Mouse (Mus musculus) forebrain, embryonic 12.5 days (tissue): ENCODE measurements at regions not wholly inside any gene's neighbourhood (a gene's known extent, or its start where the extent isn't known, plus 50 kb on each side); places are given as distances from the start of the nearest gene placed in this dataset.

Source experiments
- ATAC-seq: fragments of 200-750 bp; cut with Nextera tagmentation; 2 replicates; pipeline ENCODE4 v1.8.0; 2017; ENCODE audit warnings: moderate TSS enrichment; ENCODE audit not compliant: low FRiP score
- H3K27ac ChIP-seq: fragments of 300-500 bp; sonication (generic); 2 replicates; pipeline ENCODE4 v1.5.1; 2016; ENCODE audit warnings: mild to moderate bottlenecking
- H3K27me3 ChIP-seq: fragments of 300-500 bp; sonication (generic); 2 replicates; pipeline ENCODE4 v1.6.1; 2016; ENCODE audit warnings: mild to moderate bottlenecking
- H3K36me3 ChIP-seq: fragments of 300-500 bp; sonication (generic); replicated peaks from 2 replicates; pipeline ENCODE4 v1.6.1; 2016; ENCODE audit warnings: mild to moderate bottlenecking
- H3K4me1 ChIP-seq: fragments of 300-500 bp; sonication (generic); 2 replicates; pipeline ENCODE4 v1.6.1; 2016
- H3K4me2 ChIP-seq: fragments of 300-500 bp; sonication (generic); 2 replicates; pipeline ENCODE4 v1.6.1; 2016; ENCODE audit warnings: mild to moderate bottlenecking, moderate library complexity
- H3K4me3 ChIP-seq: fragments of 300-500 bp; sonication (generic); replicated peaks from 2 replicates; pipeline ENCODE4 v1.5.1; 2016; ENCODE audit warnings: mild to moderate bottlenecking
- H3K9ac ChIP-seq: fragments of 300-500 bp; sonication (generic); 2 replicates; pipeline ENCODE4 v1.6.1; 2016; ENCODE audit warnings: mild to moderate bottlenecking
- H3K9me3 ChIP-seq: fragments of 300-500 bp; sonication (generic); 2 replicates; pipeline ENCODE4 v1.6.1; 2016
- WGBS: fragments of 180-500 bp; shearing (Covaris S2); methylation state at CpG from one replicate; pipeline ENCODE4 v1.1.7; 2016; 5-methylcytosine and 5-hydroxymethylcytosine counted together

- 83% methylated on average over 7 of the region's 7 CpGs for WGBS
- Histone ChIP-seq H3K4me1 (no peaks in the 10 kb centered on the region), H3K9ac (no peak overlapping the region), H3K4me3 (no peak overlapping the region), H3K36me3 (no peaks in the 10 kb centered on the region), H3K27ac (no peak overlapping the region), H3K9me3 (no peaks in the 10 kb centered on the region), H3K4me2 (no peak overlapping the region), H3K27me3 (no peaks in the 10 kb centered on the region)
- no peak for ATAC-seq
These were observed 119.6 kb upstream of the Nt5e start for GRCm38 (mm10) chr9:88207378-88207777.

GRCm38 (mm10) chr9:88208022-88208421 is 119.0 kb upstream of the Nt5e start:
- no peak for ATAC-seq
- Histone ChIP-seq H3K9me3 (no peaks in the 10 kb centered on the region), H3K27me3 (no peaks in the 10 kb centered on the region), H3K36me3 (no peaks in the 10 kb centered on the region), H3K9ac (no peak overlapping the region), H3K4me1 (no peaks in the 10 kb centered on the region), H3K4me2 (no peak overlapping the region), H3K27ac (no peak overlapping the region), H3K4me3 (no peak overlapping the region)

- H3K36me3 ChIP-seq = no peaks in the 10 kb centered on the region
- H3K4me1 ChIP-seq = no peaks in the 10 kb centered on the region
- no peaks in the 10 kb centered on the region for H3K27me3 ChIP-seq
- H3K9me3 ChIP-seq = no peaks in the 10 kb centered on the region
- H3K4me2 ChIP-seq = no peak overlapping the region
- H3K9ac ChIP-seq = no peak overlapping the region
- H3K4me3 ChIP-seq = no peak overlapping the region
- H3K27ac ChIP-seq = no peak overlapping the region
- WGBS = 66% methylated on average over 6 of the region's 6 CpGs
- ATAC-seq = 0 out of 2 replicates have a peak, but pooled peaks have one; percentile 36
These were observed 112.2 kb upstream of the Nt5e start for GRCm38 (mm10) chr9:88214758-88215157.

GRCm38 (mm10) chr9:88220360-88220759 is 106.6 kb upstream of the Nt5e start:
- no peaks in the 10 kb centered on the region for H3K9me3 ChIP-seq
- H3K27me3 ChIP-seq = no peaks in the 10 kb centered on the region
- no peaks in the 10 kb centered on the region for H3K36me3 ChIP-seq
- ATAC-seq = no peak
- H3K4me2 ChIP-seq = no peak overlapping the region
- no peak overlapping the region for H3K27ac ChIP-seq
- H3K4me3 ChIP-seq = no peak overlapping the region
- no peaks in the 10 kb centered on the region for H3K4me1 ChIP-seq
- 77% methylated on average over 3 of the region's 3 CpGs for WGBS
- H3K9ac ChIP-seq = no peak overlapping the region

GRCm38 (mm10) chr9:88221276-88221675 is 105.7 kb upstream of the Nt5e start:
- no peak overlapping the region for H3K4me3 ChIP-seq
- no peaks in the 10 kb centered on the region for H3K36me3 ChIP-seq
- 82% methylated on average over 14 of the region's 14 CpGs for WGBS
- no peak overlapping the region for H3K4me2 ChIP-seq
- H3K27ac ChIP-seq = no peak overlapping the region
- H3K27me3 ChIP-seq = no peaks in the 10 kb centered on the region
- no peak for ATAC-seq
- H3K9me3 ChIP-seq = no peaks in the 10 kb centered on the region
- H3K9ac ChIP-seq = no peak overlapping the region
- H3K4me1 ChIP-seq = no peaks in the 10 kb centered on the region

- H3K4me1 ChIP-seq = no peaks in the 10 kb centered on the region
- no peak overlapping the region for H3K27ac ChIP-seq
- no peaks in the 10 kb centered on the region for H3K9me3 ChIP-seq
- H3K9ac ChIP-seq = no peak overlapping the region
- ATAC-seq = no peak
- H3K4me2 ChIP-seq = no peak overlapping the region
- 28% methylated on average over 7 of the region's 7 CpGs for WGBS
- no peaks in the 10 kb centered on the region for H3K27me3 ChIP-seq
- no peaks in the 10 kb centered on the region for H3K36me3 ChIP-seq
- H3K4me3 ChIP-seq = no peak overlapping the region
These were observed 105.1 kb upstream of the Nt5e start for GRCm38 (mm10) chr9:88221850-88222353.

- H3K27me3 ChIP-seq = 0 out of 2 replicates have a peak, but pooled peaks cover 6% of the 10 kb centered on the region
- H3K9me3 ChIP-seq = no peaks in the 10 kb centered on the region
- no peak overlapping the region for H3K9ac ChIP-seq
- no peak for ATAC-seq
- 84% methylated on average over 2 of the region's 2 CpGs for WGBS
- no peak overlapping the region for H3K27ac ChIP-seq
- H3K4me3 ChIP-seq = no peak overlapping the region
- H3K4me2 ChIP-seq = no peak overlapping the region
- peaks cover 5% of the 10 kb centered on the region for H3K4me1 ChIP-seq
- no peaks in the 10 kb centered on the region for H3K36me3 ChIP-seq
These were observed 89.9 kb upstream of the Nt5e start for GRCm38 (mm10) chr9:88237126-88237525.

GRCm38 (mm10) chr9:88238346-88238745 is 88.7 kb upstream of the Nt5e start:
- Histone ChIP-seq H3K4me3 (no peak overlapping the region), H3K4me1 (peaks cover 5% of the 10 kb centered on the region), H3K9me3 (no peaks in the 10 kb centered on the region), H3K27me3 (0 out of 2 replicates have a peak, but pooled peaks cover 6% of the 10 kb centered on the region), H3K36me3 (no peaks in the 10 kb centered on the region), H3K9ac (no peak overlapping the region), H3K4me2 (no peak overlapping the region), H3K27ac (no peak overlapping the region)
- 77% methylated on average over 5 of the region's 5 CpGs for WGBS
- ATAC-seq = no peak

GRCm38 (mm10) chr9:88240740-88241139 is 86.3 kb upstream of the Nt5e start:
- Histone ChIP-seq H3K9me3 (no peaks in the 10 kb centered on the region), H3K4me2 (peak overlapping the region; percentile 59), H3K36me3 (no peaks in the 10 kb centered on the region), H3K9ac (no peak overlapping the region; the same call in 1 of the 2 replicates), H3K4me3 (peak overlapping the region; percentile 38; the same call in 1 of the 2 replicates), H3K27ac (no peak overlapping the region), H3K4me1 (peaks cover 5% of the 10 kb centered on the region), H3K27me3 (peaks cover 8% of the 10 kb centered on the region; the same call in 1 of the 2 replicates)
- WGBS = 28% methylated on average over 4 of the region's 4 CpGs
- ATAC-seq = no peak

- Histone ChIP-seq H3K27ac (no peak overlapping the region), H3K36me3 (no peaks in the 10 kb centered on the region), H3K4me2 (peak overlapping the region; percentile 59), H3K27me3 (peaks cover 8% of the 10 kb centered on the region; the same call in 1 of the 2 replicates), H3K9ac (peak overlapping the region; percentile 47; the same call in 1 of the 2 replicates), H3K9me3 (no peaks in the 10 kb centered on the region), H3K4me3 (peak overlapping the region; percentile 38), H3K4me1 (peaks cover 5% of the 10 kb centered on the region)
- peak; percentile 94 for ATAC-seq
- 5% methylated on average over 18 of the region's 18 CpGs for WGBS
These were observed 85.6 kb upstream of the Nt5e start for GRCm38 (mm10) chr9:88241203-88241995.

- no peak overlapping the region for H3K27ac ChIP-seq
- peaks cover 8% of the 10 kb centered on the region; the same call in 1 of the 2 replicates for H3K27me3 ChIP-seq
- H3K9me3 ChIP-seq = no peaks in the 10 kb centered on the region
- ATAC-seq = no peak
- 88% methylated on average over 7 of the region's 7 CpGs for WGBS
- H3K4me3 ChIP-seq = no peak overlapping the region
- no peak overlapping the region for H3K4me2 ChIP-seq
- H3K9ac ChIP-seq = no peak overlapping the region
- H3K36me3 ChIP-seq = no peaks in the 10 kb centered on the region
- H3K4me1 ChIP-seq = peaks cover 5% of the 10 kb centered on the region
These were observed 84.5 kb upstream of the Nt5e start for GRCm38 (mm10) chr9:88242530-88242929.

- no peak for ATAC-seq
- Histone ChIP-seq H3K9me3 (no peaks in the 10 kb centered on the region), H3K27ac (no peak overlapping the region), H3K27me3 (peaks cover 8% of the 10 kb centered on the region; the same call in 1 of the 2 replicates), H3K4me3 (no peak overlapping the region), H3K36me3 (no peaks in the 10 kb centered on the region), H3K4me1 (peaks cover 5% of the 10 kb centered on the region), H3K9ac (no peak overlapping the region), H3K4me2 (no peak overlapping the region)
- WGBS = 72% methylated on average over 3 of the region's 3 CpGs
These were observed 82.5 kb upstream of the Nt5e start for GRCm38 (mm10) chr9:88244492-88244891.

GRCm38 (mm10) chr9:88255948-88256347 is 71.0 kb upstream of the Nt5e start:
- WGBS = 80% methylated on average over 7 of the region's 7 CpGs
- Histone ChIP-seq H3K9ac (no peak overlapping the region), H3K36me3 (no peaks in the 10 kb centered on the region), H3K4me1 (no peaks in the 10 kb centered on the region), H3K4me2 (no peak overlapping the region), H3K9me3 (no peaks in the 10 kb centered on the region), H3K27me3 (no peaks in the 10 kb centered on the region), H3K4me3 (no peak overlapping the region), H3K27ac (no peak overlapping the region)
- no peak for ATAC-seq
